Mouse (Mus musculus) embryonic facial prominence, embryonic 11.5 days (tissue): ENCODE data around the gene Selenom. TPM values are rescaled to one million over a fixed set of nuclear protein-coding genes. Genes with fewer than 3 reads are reported as not detected.

Experiments
- ATAC-seq: fragments of 200-750 bp; cut with Nextera tagmentation; replicated peaks from 2 replicates; pipeline ENCODE4 v1.8.0; 2017; ENCODE audit warnings: low read depth; ENCODE audit not compliant: insufficient number of reproducible peaks, low FRiP score, low TSS enrichment
- DNase-seq: peaks from one replicate; pipeline ENCODE4 v3.0.0-alpha.2; 2015; ENCODE audit warnings: low spot score
- H3K27ac ChIP-seq: fragments of 300-500 bp; sonication (generic); replicated peaks from 2 replicates; pipeline ENCODE4 v1.5.1; 2014; ENCODE audit warnings: mild to moderate bottlenecking, low read depth, low read length, control low read depth
- H3K27me3 ChIP-seq: fragments of 300-500 bp; sonication (generic); 2 replicates; pipeline ENCODE4 v1.6.1; 2014; ENCODE audit warnings: mild to moderate bottlenecking, low read length, moderate library complexity, mixed read lengths; ENCODE audit not compliant: control insufficient read depth, insufficient read depth
- H3K36me3 ChIP-seq: fragments of 300-500 bp; sonication (generic); replicated peaks from 2 replicates; pipeline ENCODE4 v1.6.1; 2014; ENCODE audit warnings: low read depth, mild to moderate bottlenecking, low read length, moderate library complexity, mixed read lengths; ENCODE audit not compliant: control insufficient read depth, insufficient read depth
- H3K4me1 ChIP-seq: fragments of 300-500 bp; sonication (generic); 2 replicates; pipeline ENCODE4 v1.6.1; 2014; ENCODE audit warnings: low read length, mixed read lengths; ENCODE audit not compliant: control insufficient read depth, insufficient read depth
- H3K4me2 ChIP-seq: fragments of 300-500 bp; sonication (generic); 2 replicates; pipeline ENCODE4 v1.6.1; 2014; ENCODE audit warnings: low read depth, mild to moderate bottlenecking, control low read depth, low read length, moderate library complexity
- H3K4me3 ChIP-seq: fragments of 300-500 bp; sonication (generic); 2 replicates; pipeline ENCODE4 v1.5.1; 2014; ENCODE audit warnings: low read depth, low read length, control low read depth
- H3K9ac ChIP-seq: fragments of 300-500 bp; sonication (generic); replicated peaks from 2 replicates; pipeline ENCODE4 v1.6.1; 2014; ENCODE audit warnings: mild to moderate bottlenecking, control low read depth, low read length
- H3K9me3 ChIP-seq: fragments of 300-500 bp; sonication (generic); replicated peaks from 2 replicates; pipeline ENCODE4 v1.6.1; 2016; ENCODE audit warnings: mild to moderate bottlenecking, low read length, inconsistent platforms, mixed read lengths; ENCODE audit not compliant: control insufficient read depth
- WGBS: fragments of 180-500 bp; shearing (Covaris S2); extraction: QIAGEN DNeasy Blood & Tissue Kit; methylation state at CpG from one replicate; pipeline ENCODE4 v1.1.7; 2014; 5-methylcytosine and 5-hydroxymethylcytosine counted together
- polyA plus RNA-seq: library from polyadenylated mRNA; unstranded; fragments of >200 nt; fragmentation: Nextera tagmentation; extraction: Ambion mirVana; gene quantifications from 2 replicates; pipeline ENCODE4 v1.2.1, GENCODE M21; 2014

Selenom gene
- polyA plus RNA-seq, 1 experiment from 2014 or later, result 60.3 TPM

GRCm38 (mm10) chr11:3540451-3541085 lies 26.1 kb downstream of the Selenom start, which contains the start of gene Smtn:
TSS of gene Smtn (minus strand) at chr11:3540612.
- WGBS, result 91% methylated on average over 23 of the region's 23 CpGs
- no peak within 1 kb of the TSS for H3K27ac ChIP-seq
- H3K27me3 ChIP-seq, result no peaks in the 10 kb centered on the region
- DNase-seq (no peak), ATAC-seq (no peak)
- peak within 1 kb of the TSS; percentile 55 for H3K4me3 ChIP-seq
- H3K9ac ChIP-seq, result peak within 1 kb of the TSS; percentile 52
- H3K4me2 ChIP-seq, result peak within 1 kb of the TSS; percentile 70
- H3K9me3 ChIP-seq, result no peaks in the 10 kb centered on the region
- H3K4me1 ChIP-seq, result peaks cover 4% of the 10 kb centered on the region; the same call in 1 of the 2 replicates
- H3K36me3 ChIP-seq, result no peaks in the 10 kb centered on the region

GRCm38 (mm10) chr11:3541932-3542331 lies 27.4 kb downstream of the Selenom start:
- ATAC-seq (no peak), DNase-seq (peak; percentile 21)
- H3K4me2 ChIP-seq, result no peak overlapping the region
- H3K27me3 ChIP-seq, result no peaks in the 10 kb centered on the region
- no peaks in the 10 kb centered on the region for H3K9me3 ChIP-seq
- no peak overlapping the region for H3K4me3 ChIP-seq
- no peak overlapping the region for H3K9ac ChIP-seq
- WGBS, result 71% methylated on average over 3 of the region's 3 CpGs
- no peaks in the 10 kb centered on the region for H3K36me3 ChIP-seq
- H3K27ac ChIP-seq, result no peak overlapping the region
- H3K4me1 ChIP-seq, result no peaks in the 10 kb centered on the region; the same call in 1 of the 2 replicates

DNA sequence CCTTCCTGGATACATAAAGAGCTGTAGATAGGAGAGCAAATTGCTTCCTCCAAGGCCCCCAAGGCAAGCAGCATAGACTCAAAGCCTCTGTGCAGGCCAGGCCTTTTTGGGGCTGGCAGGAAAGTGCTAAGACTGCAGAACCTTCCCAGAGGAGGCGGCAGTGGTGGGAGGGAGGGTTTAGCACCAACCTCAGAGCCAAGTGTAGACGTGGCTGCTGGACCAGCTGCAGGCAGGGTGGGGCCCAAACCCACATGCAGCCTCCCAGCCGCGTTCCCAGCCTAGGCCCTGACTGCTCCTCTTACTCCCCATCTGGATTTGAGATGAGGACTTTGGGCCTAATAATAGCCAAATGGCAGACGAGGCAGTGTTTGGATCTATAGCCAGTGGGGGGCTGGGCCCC lies 28.5 kb downstream of the Selenom start:
- H3K9ac ChIP-seq, result no peak overlapping the region

DNA sequence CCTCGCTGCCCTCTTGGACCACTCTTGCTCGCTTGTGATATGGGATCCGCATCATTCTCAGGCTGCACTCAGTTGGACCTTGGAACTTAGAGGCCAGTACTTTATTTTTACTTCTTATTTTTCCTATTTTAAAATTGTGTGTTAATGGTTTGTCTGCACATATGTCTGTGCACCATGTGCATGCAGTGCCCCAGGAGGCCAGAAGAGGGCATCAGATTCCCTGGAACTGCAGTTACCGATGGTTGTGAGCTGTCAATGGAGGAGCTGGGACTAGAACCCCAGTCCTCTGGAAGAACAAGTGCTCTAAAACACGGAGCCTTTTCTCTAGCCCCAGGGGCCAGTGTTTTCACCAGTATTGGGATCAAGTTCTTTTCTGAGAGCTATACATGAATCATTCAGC lies 29.9 kb downstream of the Selenom start:
- WGBS, result 97% methylated on average over 5 of the region's 5 CpGs
- no peak for DNase-seq
- no peak for ATAC-seq
- Histone ChIP-seq H3K9me3 (no peaks in the 10 kb centered on the region), H3K36me3 (no peaks in the 10 kb centered on the region), H3K9ac (no peak overlapping the region), H3K27me3 (no peaks in the 10 kb centered on the region), H3K27ac (no peak overlapping the region), H3K4me2 (no peak overlapping the region), H3K4me3 (no peak overlapping the region), H3K4me1 (no peaks in the 10 kb centered on the region)

More for the DNA sequence above, 28.5 kb downstream of the Selenom start:
- no peaks in the 10 kb centered on the region for H3K9me3 ChIP-seq
- H3K27ac ChIP-seq, result no peak overlapping the region
- no peak overlapping the region for H3K4me2 ChIP-seq
- H3K36me3 ChIP-seq, result no peaks in the 10 kb centered on the region
- DNase-seq (no peak), ATAC-seq (no peak)
- no peak overlapping the region for H3K4me3 ChIP-seq
- H3K4me1 ChIP-seq, result no peaks in the 10 kb centered on the region; the same call in 1 of the 2 replicates
- WGBS, result 41% methylated on average over 5 of the region's 5 CpGs
- H3K27me3 ChIP-seq, result no peaks in the 10 kb centered on the region

DNA sequence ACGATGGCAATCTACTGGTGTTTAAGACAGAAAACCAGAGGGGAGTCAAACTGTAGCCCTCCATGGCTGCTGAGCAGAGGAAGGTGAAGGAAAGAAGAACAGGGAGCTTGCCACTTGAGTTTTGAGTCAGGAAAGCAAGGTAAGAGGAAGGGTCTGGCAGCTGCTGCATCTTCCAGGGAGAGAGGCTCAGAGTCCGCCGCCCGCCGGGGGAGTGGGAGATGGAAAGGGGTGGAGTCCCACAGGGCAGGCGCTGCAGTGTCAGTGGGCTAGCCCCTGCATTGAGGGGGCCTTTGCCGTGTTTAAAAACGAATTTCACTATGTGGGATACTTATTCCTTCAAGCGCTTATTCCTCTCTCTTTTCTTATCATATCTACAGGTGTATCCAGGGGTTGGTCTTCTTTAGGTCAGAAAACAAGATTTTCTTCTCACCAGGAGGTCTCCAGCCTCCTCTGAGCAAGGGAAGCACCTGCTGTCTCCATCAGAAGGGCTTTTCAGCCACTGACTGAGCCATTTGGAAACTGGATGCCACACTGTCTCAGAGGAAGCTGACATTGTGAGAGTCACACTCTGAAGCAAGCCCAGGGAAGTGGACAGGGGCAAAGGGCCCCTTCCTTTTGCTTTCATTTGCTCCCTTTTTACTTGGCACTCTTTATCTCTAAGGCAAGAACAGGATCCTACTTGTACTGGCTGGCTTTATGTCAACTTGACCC lies 31.2 kb downstream of the Selenom start:
- Histone ChIP-seq H3K27me3 (no peaks in the 10 kb centered on the region), H3K27ac (no peak overlapping the region), H3K4me3 (no peak overlapping the region), H3K4me1 (no peaks in the 10 kb centered on the region), H3K4me2 (no peak overlapping the region), H3K9me3 (no peaks in the 10 kb centered on the region), H3K9ac (no peak overlapping the region), H3K36me3 (no peaks in the 10 kb centered on the region)
- no peak for DNase-seq
- no peak for ATAC-seq
- WGBS, result 20% methylated on average over 9 of the region's 9 CpGs

DNA sequence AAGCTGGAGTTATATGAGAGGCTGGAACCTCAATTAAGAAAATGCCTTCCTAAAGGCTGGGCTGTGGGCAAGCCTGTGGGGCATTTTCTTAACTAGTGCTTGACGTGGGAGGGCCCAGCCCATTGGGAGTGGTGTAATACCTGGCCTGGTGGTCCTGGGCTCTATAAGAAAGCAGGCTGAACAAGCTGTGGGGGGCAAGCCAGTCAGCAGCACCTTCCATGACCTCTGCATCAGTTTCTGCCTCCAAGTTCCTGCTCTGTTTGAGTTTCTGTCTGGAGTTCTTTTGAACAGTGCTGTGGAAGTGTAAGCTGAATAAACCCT lies 31.7 kb downstream of the Selenom start:
- no peak overlapping the region for H3K27ac ChIP-seq
- no peaks in the 10 kb centered on the region for H3K9me3 ChIP-seq
- H3K36me3 ChIP-seq, result no peaks in the 10 kb centered on the region
- H3K9ac ChIP-seq, result no peak overlapping the region
- H3K27me3 ChIP-seq, result no peaks in the 10 kb centered on the region
- no peak for DNase-seq
- ATAC-seq, result no peak
- no peak overlapping the region for H3K4me2 ChIP-seq
- no peaks in the 10 kb centered on the region for H3K4me1 ChIP-seq
- WGBS, result 19% methylated on average over 1 of the region's 1 CpGs
- no peak overlapping the region for H3K4me3 ChIP-seq

- Histone ChIP-seq H3K4me3 (no peak overlapping the region), H3K36me3 (no peaks in the 10 kb centered on the region), H3K27ac (no peak overlapping the region), H3K9ac (no peak overlapping the region), H3K4me1 (no peaks in the 10 kb centered on the region), H3K9me3 (no peaks in the 10 kb centered on the region), H3K27me3 (no peaks in the 10 kb centered on the region), H3K4me2 (no peak overlapping the region)
- 84% methylated on average over 2 of the region's 2 CpGs for WGBS
- DNase-seq, result no peak
- ATAC-seq, result no peak
Observed at GRCm38 (mm10) chr11:3547047-3547446, 32.6 kb downstream of the Selenom start.

- 45% methylated on average over 6 of the region's 6 CpGs for WGBS
- Histone ChIP-seq H3K4me1 (no peaks in the 10 kb centered on the region), H3K36me3 (no peaks in the 10 kb centered on the region), H3K9me3 (no peaks in the 10 kb centered on the region), H3K4me2 (no peak overlapping the region), H3K9ac (no peak overlapping the region), H3K27ac (no peak overlapping the region), H3K4me3 (no peak overlapping the region), H3K27me3 (no peaks in the 10 kb centered on the region)
- ATAC-seq (no peak), DNase-seq (peak; percentile 33)
Observed at GRCm38 (mm10) chr11:3547969-3548368, 33.5 kb downstream of the Selenom start.
